Mouse (Mus musculus): ENCODE results near the gene March9. TPM values are rescaled to one million over a fixed set of nuclear protein-coding genes. Genes with fewer than 3 reads are reported as not detected.

March9 gene
- polyA plus RNA-seq, 1 experiment from 2014 or later: 0.46 TPM

GRCm38 (mm10) chr10:127048608-127049394 is 11.2 kb downstream of the March9 start:
- no peak for ATAC-seq (ENCODE audit: low read depth)
- Histone ChIP-seq H3K4me2 (ENCODE audit: low read depth, low read length) (peak overlapping the region; percentile 34), H3K36me3 (ENCODE audit: control insufficient read depth, insufficient read depth, low read length) (peaks cover 2% of the 10 kb centered on the region; the same call in 1 of the 2 replicates), H3K9me3 (ENCODE audit: control insufficient read depth, low read length) (no peaks in the 10 kb centered on the region), H3K4me1 (replicated peaks; ENCODE audit: control insufficient read depth, insufficient read depth, low read length) (peaks cover 2% of the 10 kb centered on the region; the same call in 1 of the 2 replicates), H3K4me3 (ENCODE audit: low read length) (peak overlapping the region; percentile 21), H3K27me3 (ENCODE audit: control insufficient read depth, insufficient read depth, low read depth, low read length) (peaks cover 46% of the 10 kb centered on the region), H3K27ac (ENCODE audit: low read length) (no peak overlapping the region), H3K9ac (ENCODE audit: low read length) (no peak overlapping the region)
- 6% methylated on average over 35 of the region's 35 CpGs for WGBS

- peaks cover 2% of the 10 kb centered on the region; the same call in 1 of the 2 replicates for H3K36me3 ChIP-seq (ENCODE audit: control insufficient read depth, insufficient read depth, low read length)
- H3K9me3 ChIP-seq (ENCODE audit: control insufficient read depth, low read length): no peaks in the 10 kb centered on the region
- H3K4me2 ChIP-seq (ENCODE audit: low read depth, low read length): peak within 1 kb of the TSS; percentile 34
- peak within 1 kb of the TSS; percentile 21 for H3K4me3 ChIP-seq (ENCODE audit: low read length)
- 32% methylated on average over 5 of the region's 5 CpGs for WGBS
- no peak for ATAC-seq (ENCODE audit: low read depth)
- H3K9ac ChIP-seq (ENCODE audit: low read length): no peak within 1 kb of the TSS
- no peak within 1 kb of the TSS for H3K27ac ChIP-seq (ENCODE audit: low read length)
- peaks cover 3% of the 10 kb centered on the region for H3K4me1 ChIP-seq (replicated peaks; ENCODE audit: control insufficient read depth, insufficient read depth, low read length)
- peaks cover 46% of the 10 kb centered on the region for H3K27me3 ChIP-seq (ENCODE audit: control insufficient read depth, insufficient read depth, low read depth, low read length)
Observed at GRCm38 (mm10) chr10:127047954-127048353, 12.0 kb downstream of the March9 start, which contains the start of gene Cyp27b1. Gene Cyp27b1 (plus strand): TSS chr10:127048250.

GRCm38 (mm10) chr10:127043187-127043586 is 16.8 kb downstream of the March9 start:
- H3K36me3 ChIP-seq (ENCODE audit: control insufficient read depth, insufficient read depth, low read length): peaks cover 2% of the 10 kb centered on the region; the same call in 1 of the 2 replicates
- 90% methylated on average over 6 of the region's 6 CpGs for WGBS

GRCm38 (mm10) chr10:127042468-127043115 is 17.4 kb downstream of the March9 start:
- H3K27me3 ChIP-seq (ENCODE audit: control insufficient read depth, insufficient read depth, low read depth, low read length): peaks cover 3% of the 10 kb centered on the region
- peak overlapping the region; percentile 62; the same call in 1 of the 2 replicates for H3K27ac ChIP-seq (ENCODE audit: low read length)
- H3K4me3 ChIP-seq (ENCODE audit: low read length): peak overlapping the region; percentile 90
- peak overlapping the region; percentile 84 for H3K4me2 ChIP-seq (ENCODE audit: low read depth, low read length)
- peak overlapping the region; percentile 69 for H3K9ac ChIP-seq (ENCODE audit: low read length)
- 4% methylated on average over 5 of the region's 5 CpGs for WGBS
- H3K4me1 ChIP-seq (replicated peaks; ENCODE audit: control insufficient read depth, insufficient read depth, low read length): peaks cover 10% of the 10 kb centered on the region
- no peak for ATAC-seq (ENCODE audit: low read depth)
- peaks cover 2% of the 10 kb centered on the region; the same call in 1 of the 2 replicates for H3K36me3 ChIP-seq (ENCODE audit: control insufficient read depth, insufficient read depth, low read length)
- no peaks in the 10 kb centered on the region for H3K9me3 ChIP-seq (ENCODE audit: control insufficient read depth, low read length)

More at GRCm38 (mm10) chr10:127043187-127043586, 16.8 kb downstream of the March9 start:
- Histone ChIP-seq H3K4me3 (ENCODE audit: low read length) (no peak overlapping the region), H3K27ac (ENCODE audit: low read length) (no peak overlapping the region), H3K27me3 (ENCODE audit: control insufficient read depth, insufficient read depth, low read depth, low read length) (peaks cover 9% of the 10 kb centered on the region), H3K4me2 (ENCODE audit: low read depth, low read length) (no peak overlapping the region; the same call in 1 of the 2 replicates), H3K4me1 (replicated peaks; ENCODE audit: control insufficient read depth, insufficient read depth, low read length) (peaks cover 10% of the 10 kb centered on the region), H3K9me3 (ENCODE audit: control insufficient read depth, low read length) (no peaks in the 10 kb centered on the region), H3K9ac (ENCODE audit: low read length) (no peak overlapping the region)
- no peak for ATAC-seq (ENCODE audit: low read depth)

GRCm38 (mm10) chr10:127041774-127042338 is 18.1 kb downstream of the March9 start:
- Histone ChIP-seq H3K4me2 (ENCODE audit: low read depth, low read length) (peak overlapping the region; percentile 84), H3K36me3 (ENCODE audit: control insufficient read depth, insufficient read depth, low read length) (peaks cover 2% of the 10 kb centered on the region; the same call in 1 of the 2 replicates), H3K27me3 (ENCODE audit: control insufficient read depth, insufficient read depth, low read depth, low read length) (no peaks in the 10 kb centered on the region; the same call in 1 of the 2 replicates), H3K27ac (ENCODE audit: low read length) (peak overlapping the region; percentile 62; the same call in 1 of the 2 replicates), H3K4me1 (replicated peaks; ENCODE audit: control insufficient read depth, insufficient read depth, low read length) (peaks cover 10% of the 10 kb centered on the region), H3K9me3 (ENCODE audit: control insufficient read depth, low read length) (no peaks in the 10 kb centered on the region), H3K9ac (ENCODE audit: low read length) (peak overlapping the region; percentile 69), H3K4me3 (ENCODE audit: low read length) (peak overlapping the region; percentile 90)
- under 1% methylated on average over 44 of the region's 44 CpGs for WGBS
- ATAC-seq (ENCODE audit: low read depth): peak; percentile 91

- WGBS: under 1% methylated on average over 28 of the region's 28 CpGs
- peaks cover 1% of the 10 kb centered on the region; the same call in 1 of the 2 replicates for H3K36me3 ChIP-seq (ENCODE audit: control insufficient read depth, insufficient read depth, low read length)
- ATAC-seq (ENCODE audit: low read depth): peak; percentile 70
- H3K27me3 ChIP-seq (ENCODE audit: control insufficient read depth, insufficient read depth, low read depth, low read length): no peaks in the 10 kb centered on the region; the same call in 1 of the 2 replicates
- H3K4me3 ChIP-seq (ENCODE audit: low read length): peak within 1 kb of the TSS; percentile 90
- H3K9me3 ChIP-seq (ENCODE audit: control insufficient read depth, low read length): no peaks in the 10 kb centered on the region
- peak within 1 kb of the TSS; percentile 62; the same call in 1 of the 2 replicates for H3K27ac ChIP-seq (ENCODE audit: low read length)
- peak within 1 kb of the TSS; percentile 69 for H3K9ac ChIP-seq (ENCODE audit: low read length)
- peak within 1 kb of the TSS; percentile 84 for H3K4me2 ChIP-seq (ENCODE audit: low read depth, low read length)
- H3K4me1 ChIP-seq (replicated peaks; ENCODE audit: control insufficient read depth, insufficient read depth, low read length): peaks cover 10% of the 10 kb centered on the region
Observed at GRCm38 (mm10) chr10:127041274-127041766, 18.7 kb downstream of the March9 start, which contains the start of the genes Mettl1 and Eef1akmt3. Gene Mettl1 (plus strand): TSS chr10:127041414. Gene Eef1akmt3 (minus strand): TSS chr10:127041513.

- WGBS: under 1% methylated on average over 20 of the region's 20 CpGs
- ATAC-seq (ENCODE audit: low read depth): peak; percentile 17; the same call in 1 of the 2 replicates
- Histone ChIP-seq H3K27me3 (ENCODE audit: control insufficient read depth, insufficient read depth, low read depth, low read length) (no peaks in the 10 kb centered on the region; the same call in 1 of the 2 replicates), H3K27ac (ENCODE audit: low read length) (no peak overlapping the region), H3K4me3 (ENCODE audit: low read length) (peak overlapping the region; percentile 90), H3K9ac (ENCODE audit: low read length) (peak overlapping the region; percentile 69), H3K36me3 (ENCODE audit: control insufficient read depth, insufficient read depth, low read length) (no peaks in the 10 kb centered on the region; the same call in 1 of the 2 replicates), H3K4me1 (replicated peaks; ENCODE audit: control insufficient read depth, insufficient read depth, low read length) (peaks cover 10% of the 10 kb centered on the region), H3K9me3 (ENCODE audit: control insufficient read depth, low read length) (no peaks in the 10 kb centered on the region), H3K4me2 (ENCODE audit: low read depth, low read length) (peak overlapping the region; percentile 84)
Observed at GRCm38 (mm10) chr10:127040569-127041214, 19.3 kb downstream of the March9 start.

- H3K27ac ChIP-seq (ENCODE audit: low read length): no peak overlapping the region
- H3K36me3 ChIP-seq (ENCODE audit: control insufficient read depth, insufficient read depth, low read length): no peaks in the 10 kb centered on the region
- H3K9ac ChIP-seq (ENCODE audit: low read length): no peak overlapping the region
- peaks cover 6% of the 10 kb centered on the region for H3K4me1 ChIP-seq (replicated peaks; ENCODE audit: control insufficient read depth, insufficient read depth, low read length)
- no peak overlapping the region for H3K4me3 ChIP-seq (ENCODE audit: low read length)
- no peaks in the 10 kb centered on the region; the same call in 1 of the 2 replicates for H3K27me3 ChIP-seq (ENCODE audit: control insufficient read depth, insufficient read depth, low read depth, low read length)
- H3K4me2 ChIP-seq (ENCODE audit: low read depth, low read length): no peak overlapping the region
- no peaks in the 10 kb centered on the region for H3K9me3 ChIP-seq (ENCODE audit: control insufficient read depth, low read length)
- 76% methylated on average over 12 of the region's 12 CpGs for WGBS
- ATAC-seq (ENCODE audit: low read depth): no peak
Observed at GRCm38 (mm10) chr10:127037641-127038040, 22.3 kb downstream of the March9 start.

All from lung, embryonic 16.5 days (tissue).